Mouse (Mus musculus) ES-E14 (cell line): ENCODE measurements at regions not wholly inside any gene's neighbourhood (a gene's known extent, or its start where the extent isn't known, plus 50 kb on each side); places are given as distances from the start of the nearest gene placed in this dataset.

Experiments used
- DNase-seq: peaks from one replicate; pipeline ENCODE4 v3.0.0-alpha.2; 2013; ENCODE audit warnings: low read depth, low spot score
- H3K27ac ChIP-seq: 2 replicates; pipeline ENCODE4 v1.5.1; 2012; ENCODE audit warnings: low read depth, mild to moderate bottlenecking, low read length, moderate library complexity, mixed read lengths; ENCODE audit not compliant: poor library complexity, insufficient read depth, severe bottlenecking
- H3K36me3 ChIP-seq: 2 replicates; pipeline ENCODE4 v1.6.1; 2012; ENCODE audit warnings: mild to moderate bottlenecking, low read length, moderate library complexity, mixed read lengths; ENCODE audit not compliant: control insufficient read depth, poor library complexity, insufficient read depth, severe bottlenecking
- H3K4me1 ChIP-seq, 2 experiments: fragments of 150-350 bp in 1 of 2; sonication (generic) in 1 of 2; 2 replicates each; pipeline ENCODE4 v1.6.1; 2012; ENCODE audit warnings: low read length in 2 of 2, mild to moderate bottlenecking in 1 of 2, mixed read lengths in 1 of 2; ENCODE audit not compliant: control insufficient read depth in 2 of 2, insufficient read depth in 2 of 2, poor library complexity in 1 of 2
- H3K4me3 ChIP-seq, 2 experiments: fragments of 150-350 bp in 1 of 2; sonication (generic) in 1 of 2; 2 replicates each; pipeline ENCODE4 v1.5.1; 2012; ENCODE audit warnings: low read length in 2 of 2, low read depth in 1 of 2, mild to moderate bottlenecking in 1 of 2, mixed read lengths in 1 of 2; ENCODE audit not compliant: insufficient read depth in 1 of 2, poor library complexity in 1 of 2, severe bottlenecking in 1 of 2
- H3K9ac ChIP-seq: 2 replicates; pipeline ENCODE4 v1.6.1; 2012; ENCODE audit warnings: low read depth, mild to moderate bottlenecking, low read length, mixed read lengths; ENCODE audit not compliant: poor library complexity, insufficient read depth, severe bottlenecking
- H3K9me3 ChIP-seq: fragments of 150-350 bp; sonication (generic); 2 replicates; pipeline ENCODE4 v1.6.1; 2012; ENCODE audit warnings: low read depth, mild to moderate bottlenecking, low read length; ENCODE audit not compliant: control insufficient read depth, insufficient read depth
- CHD2 ChIP-seq: IDR thresholded peaks from 2 replicates; pipeline ENCODE4 v1.6.1; 2014; ENCODE audit warnings: mild to moderate bottlenecking, low read depth, low read length, inconsistent platforms
- HCFC1 ChIP-seq: IDR thresholded peaks from 2 replicates; pipeline ENCODE4 v1.6.1; 2012; ENCODE audit warnings: low read length, inconsistent platforms, borderline replicate concordance; ENCODE audit not compliant: insufficient read depth
- MAFK ChIP-seq: IDR thresholded peaks from 2 replicates; pipeline ENCODE4 v1.6.1; 2014; ENCODE audit warnings: mild to moderate bottlenecking, low read depth, low read length, inconsistent platforms; ENCODE audit not compliant: insufficient read depth
- ZC3H11A ChIP-seq: IDR thresholded peaks from 2 replicates; pipeline ENCODE4 v1.6.1; 2012; ENCODE audit warnings: low read depth, mild to moderate bottlenecking, inconsistent platforms, low read length, borderline replicate concordance
- ZNF384 ChIP-seq: IDR thresholded peaks from 2 replicates; pipeline ENCODE4 v1.6.1; 2012; ENCODE audit warnings: low read depth, low read length, inconsistent platforms
- in situ Hi-C, 2 experiments: fragments of 600-800 bp; cut with MboI; formaldehyde crosslinking; loops; one replicate each; pipeline ENCODE4 v1.15.1; 2025; ENCODE audit warnings: low sequenced_read_pairs in 2 of 2, inconsistent platforms in 1 of 2; ENCODE audit not compliant: unreplicated experiment in 2 of 2

DNA sequence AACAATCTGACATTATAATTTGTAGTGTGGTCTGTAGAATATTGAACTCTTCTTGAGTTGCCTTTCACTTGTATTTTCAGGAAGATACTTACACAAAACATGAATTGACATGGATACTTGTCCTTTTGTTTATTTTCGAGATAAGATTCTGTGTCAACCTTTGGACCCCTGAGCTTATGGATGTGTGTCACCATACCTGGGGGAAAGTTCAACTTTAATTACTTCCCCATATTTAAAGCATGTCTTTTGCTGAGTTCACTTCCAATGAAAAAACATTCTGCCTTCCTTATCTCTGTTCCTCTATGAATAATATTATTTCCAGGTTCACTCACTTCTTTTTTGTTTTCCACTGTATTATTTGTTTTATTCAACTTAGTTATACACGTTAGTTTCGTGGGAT, 398.4 kb upstream of the Frg1 start:
- H3K27ac ChIP-seq = no peak overlapping the region
- TF ChIP-seq MAFK = no peak
- no peak for TF ChIP-seq CHD2
- TF ChIP-seq ZC3H11A = no peak
- TF ChIP-seq HCFC1 = no peak
- TF ChIP-seq ZNF384 = no peak
- H3K9me3 ChIP-seq = no peaks in the 10 kb centered on the region
- no peak for DNase-seq
- in situ Hi-C loops = no loop called here
- H3K9ac ChIP-seq = no peak overlapping the region
- H3K4me1 ChIP-seq = no peaks in the 10 kb centered on the region
- no peaks in the 10 kb centered on the region for H3K36me3 ChIP-seq
- no peak overlapping the region for H3K4me3 ChIP-seq

DNA sequence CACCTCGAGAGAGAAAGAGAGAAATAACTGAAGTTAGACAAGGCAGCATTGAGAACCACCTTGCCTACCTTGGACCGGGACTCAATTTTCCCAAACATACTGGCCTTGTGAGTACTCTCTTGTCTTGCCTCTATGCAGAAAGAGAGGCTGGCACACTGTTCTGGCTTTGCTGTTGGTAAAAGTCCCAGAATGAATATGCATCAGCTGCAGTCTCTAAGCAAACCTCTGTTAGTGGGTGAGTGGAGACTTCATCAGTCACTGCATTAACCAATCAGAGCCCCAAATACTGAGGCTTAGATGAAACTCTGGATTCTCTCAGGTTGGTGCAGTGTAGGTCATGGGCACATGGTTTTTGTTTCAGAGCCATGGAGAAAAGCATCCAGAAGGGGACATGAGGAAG, 378.8 kb upstream of the Frg1 start:
- no peak for DNase-seq
- H3K4me1 ChIP-seq = no peaks in the 10 kb centered on the region
- no peak overlapping the region for H3K27ac ChIP-seq
- H3K4me3 ChIP-seq = no peak overlapping the region
- no peaks in the 10 kb centered on the region for H3K9me3 ChIP-seq
- no peaks in the 10 kb centered on the region for H3K36me3 ChIP-seq
- no peak for TF ChIP-seq MAFK
- TF ChIP-seq CHD2 = no peak
- no peak for TF ChIP-seq ZC3H11A
- no peak for TF ChIP-seq HCFC1
- no peak for TF ChIP-seq ZNF384
- H3K9ac ChIP-seq = no peak overlapping the region
- in situ Hi-C loops = no loop called here

DNA sequence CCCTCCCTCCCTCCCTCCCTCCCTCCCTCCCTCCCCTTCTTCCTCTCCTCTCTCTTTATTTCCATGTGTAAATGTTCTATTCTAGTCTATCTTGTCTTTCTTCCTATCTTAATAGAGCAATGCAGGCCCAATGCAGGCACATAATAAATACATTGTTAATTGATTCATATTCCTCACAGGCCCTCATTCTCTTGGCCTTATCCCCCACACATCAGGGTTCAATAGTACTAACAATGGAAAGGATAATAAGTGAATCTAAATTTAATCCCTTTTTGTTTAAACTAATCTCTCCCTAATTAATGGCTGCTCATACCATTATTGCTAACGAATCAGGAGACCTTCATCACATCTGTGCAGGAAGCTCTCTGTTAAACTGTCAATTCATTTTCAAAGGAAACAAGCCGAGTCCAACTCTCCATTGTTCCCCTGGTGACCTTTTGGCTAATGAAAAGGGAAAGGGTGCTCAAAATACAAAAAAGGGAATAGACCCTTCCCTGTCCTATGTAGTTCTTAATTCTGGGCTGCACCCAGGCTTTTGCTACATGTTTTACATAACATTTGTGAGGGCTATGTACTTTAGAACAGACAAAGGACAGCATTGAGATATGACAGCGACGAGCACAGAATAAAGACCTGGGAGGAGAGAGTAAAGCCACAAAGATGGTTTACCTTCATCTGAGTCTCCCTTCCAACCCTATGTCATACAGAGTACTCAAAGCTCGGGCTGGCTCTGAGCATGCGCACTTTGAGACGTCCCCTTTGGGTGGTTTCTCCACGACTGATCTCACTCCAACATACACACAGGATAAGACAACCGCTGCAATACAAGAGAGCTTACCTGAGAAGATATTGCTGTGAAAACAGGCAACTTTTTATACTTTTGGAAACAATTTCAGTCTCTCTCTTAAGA, 370.3 kb upstream of the Frg1 start:
- in situ Hi-C loops = no loop called here
- Histone ChIP-seq H3K27ac (no peak overlapping the region), H3K4me3 (no peak overlapping the region), H3K36me3 (no peaks in the 10 kb centered on the region), H3K9ac (no peak overlapping the region), H3K4me1 (no peaks in the 10 kb centered on the region), H3K9me3 (no peaks in the 10 kb centered on the region)
- DNase-seq = no peak
- TF ChIP-seq MAFK (no peak), HCFC1 (no peak), CHD2 (no peak), ZC3H11A (no peak), ZNF384 (no peak)

- H3K36me3 ChIP-seq = no peaks in the 10 kb centered on the region
- no peak for TF ChIP-seq HCFC1
- TF ChIP-seq ZC3H11A = no peak
- no peak for TF ChIP-seq MAFK
- no peak for TF ChIP-seq ZNF384
- no peak for TF ChIP-seq CHD2
- H3K4me3 ChIP-seq = no peak overlapping the region
- no peak for DNase-seq
- no peak overlapping the region for H3K9ac ChIP-seq
- in situ Hi-C loops = no loop called here
- H3K27ac ChIP-seq = no peak overlapping the region
- no peaks in the 10 kb centered on the region for H3K9me3 ChIP-seq
- H3K4me1 ChIP-seq = no peaks in the 10 kb centered on the region
Observed at GRCm38 (mm10) chr8:41785977-41786376, 369.1 kb upstream of the Frg1 start.

- no peak for DNase-seq
- TF ChIP-seq ZC3H11A = no peak
- Histone ChIP-seq H3K9ac (no peak overlapping the region), H3K27ac (no peak overlapping the region), H3K4me3 (no peak overlapping the region), H3K36me3 (no peaks in the 10 kb centered on the region), H3K9me3 (no peaks in the 10 kb centered on the region), H3K4me1 (no peaks in the 10 kb centered on the region)
- in situ Hi-C loops = no loop called here
Observed at GRCm38 (mm10) chr8:41782837-41783236, 366.0 kb upstream of the Frg1 start.
